Mouse (Mus musculus): ENCODE results near the gene Zbtb20.

The Zbtb20 gene

DNA sequence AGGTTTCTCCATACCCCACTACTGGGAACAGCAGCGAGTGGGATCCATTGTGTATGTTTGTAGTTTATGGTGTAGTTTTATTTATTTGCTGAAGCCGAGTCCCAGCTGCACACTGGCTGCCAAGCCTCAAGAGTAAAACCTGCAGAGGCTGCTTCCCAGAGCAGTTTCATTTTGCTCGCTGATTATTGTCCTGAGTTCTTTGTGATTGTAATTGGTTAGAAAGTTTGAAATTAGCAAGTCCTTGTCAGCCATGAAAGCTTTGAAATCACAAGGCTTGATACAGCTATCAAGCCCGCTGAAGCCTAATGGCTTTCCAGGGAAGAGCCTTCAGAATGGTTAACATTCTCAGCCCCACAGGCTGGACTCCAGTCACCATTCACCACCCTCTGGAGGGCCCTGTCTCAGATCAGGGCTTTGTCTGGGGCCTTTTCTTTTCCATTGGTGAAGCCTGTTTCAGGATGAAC, 434.3 kb downstream of the Zbtb20 start:
- DNase-seq, result no peak

DNA sequence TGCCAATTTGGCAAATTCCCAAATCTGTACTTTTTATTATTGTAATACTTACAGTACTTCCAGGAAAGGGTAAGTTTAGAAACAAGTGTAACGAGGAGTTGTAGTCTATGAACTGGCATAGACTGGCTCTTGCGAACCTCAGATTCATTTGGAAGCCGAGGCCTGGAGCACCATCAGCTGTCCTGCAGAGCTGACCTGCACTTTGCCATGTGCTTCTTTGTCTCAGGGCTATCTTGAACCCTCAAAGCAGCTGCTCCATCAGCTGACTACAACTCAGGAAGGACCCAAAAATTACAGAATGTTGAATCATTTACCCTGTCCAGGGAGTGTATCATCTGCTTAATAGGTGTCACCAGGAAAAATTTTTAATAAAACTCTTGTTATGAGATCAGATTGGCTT, 448.3 kb downstream of the Zbtb20 start:
- DNase-seq, result no peak

DNA sequence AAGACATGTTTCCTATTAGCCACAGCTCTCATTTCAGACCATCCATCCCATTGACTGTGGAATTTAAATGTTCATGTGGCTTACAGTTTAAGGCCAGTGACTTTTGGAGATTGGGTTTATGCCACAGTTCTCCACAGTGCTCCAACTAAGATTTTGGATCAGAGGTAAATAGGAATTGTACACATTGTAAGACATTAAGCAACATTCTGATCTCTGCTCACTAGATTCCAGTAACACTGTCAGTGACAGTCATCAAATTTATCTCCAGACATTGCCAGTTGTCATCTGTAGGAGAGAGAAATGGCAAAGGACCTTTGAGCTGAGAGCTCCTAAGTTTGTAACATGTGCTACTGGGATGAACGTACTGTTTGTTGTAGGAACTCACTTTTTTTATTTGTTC, 452.5 kb downstream of the Zbtb20 start:
- no peak for DNase-seq

DNA sequence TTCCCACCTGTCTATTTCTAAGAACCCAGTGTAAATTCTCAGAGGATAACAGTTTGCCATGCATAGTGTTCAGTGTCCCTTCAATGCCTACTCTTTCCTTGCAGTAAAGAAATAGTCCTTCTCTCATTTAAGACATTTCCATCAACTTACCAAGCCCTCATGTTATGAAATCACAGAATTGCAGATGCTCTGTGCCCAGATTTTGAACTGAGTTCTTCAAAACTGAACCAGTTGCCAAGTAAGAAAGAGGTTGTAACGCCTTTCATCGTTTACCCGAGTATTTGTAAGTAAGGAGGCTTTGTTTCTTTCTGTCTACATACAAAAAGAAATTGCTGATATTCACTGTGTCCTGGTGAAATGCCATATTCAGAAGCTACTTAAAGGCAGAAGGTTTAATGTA, 454.5 kb downstream of the Zbtb20 start:
- DNase-seq, result no peak

DNA sequence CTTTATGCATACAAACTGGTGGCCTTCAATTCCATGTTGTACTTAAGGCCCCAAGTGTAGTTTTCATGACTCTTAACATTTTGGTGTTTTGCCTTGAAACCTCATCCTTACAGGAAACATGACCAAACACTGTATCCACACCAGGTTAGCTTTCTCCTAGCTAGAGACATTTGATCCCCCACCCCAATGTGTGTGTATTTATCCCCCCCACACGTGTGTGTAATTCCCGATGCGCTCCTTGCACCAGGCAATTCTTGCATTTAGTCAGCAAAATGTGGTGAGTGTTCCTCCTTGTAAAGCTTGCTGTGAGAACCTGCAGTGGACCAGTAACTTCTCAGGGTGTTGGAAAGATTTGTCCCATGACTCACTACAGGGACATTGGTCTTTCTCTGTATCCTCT, 455.8 kb downstream of the Zbtb20 start:
- no peak for DNase-seq

DNA sequence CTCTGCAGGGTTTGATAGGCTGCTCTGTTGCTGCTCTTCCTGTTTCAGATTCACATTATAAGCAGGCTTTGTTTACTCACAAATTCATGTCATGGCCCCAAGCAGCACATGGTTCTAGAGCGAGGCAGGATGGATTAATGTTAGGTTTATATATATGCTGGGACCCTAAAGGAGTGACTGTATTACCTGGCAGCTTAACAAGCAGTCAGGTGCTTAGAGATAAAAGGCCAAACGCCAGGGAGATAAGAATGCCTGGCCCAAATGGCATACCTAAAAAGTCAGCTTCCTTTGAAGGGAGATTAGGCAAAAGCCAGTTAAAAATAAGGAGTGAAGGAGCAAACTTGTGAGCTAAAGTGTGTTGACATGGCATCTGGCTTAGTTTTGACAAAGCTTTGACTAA, 457.1 kb downstream of the Zbtb20 start:
- DNase-seq, result no peak

DNA sequence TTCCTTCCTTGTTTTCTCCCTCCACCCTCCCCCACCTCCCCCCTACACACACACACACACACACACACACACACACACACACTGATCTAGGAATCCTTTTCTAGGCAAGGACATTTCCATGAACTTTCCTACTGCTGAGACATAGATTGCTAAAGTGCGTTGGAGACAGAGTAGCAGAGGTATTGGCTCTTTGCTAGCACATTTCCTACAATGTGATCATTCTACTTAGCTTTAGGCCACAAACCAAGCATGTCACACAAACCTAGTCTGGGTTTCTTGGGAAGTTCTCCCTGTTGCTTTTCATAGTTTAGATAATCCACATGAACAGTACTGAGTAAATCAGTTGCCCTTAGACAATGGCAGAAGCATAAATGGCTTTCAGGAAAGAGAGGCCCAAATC, 457.6 kb downstream of the Zbtb20 start:
- DNase-seq, result no peak

DNA sequence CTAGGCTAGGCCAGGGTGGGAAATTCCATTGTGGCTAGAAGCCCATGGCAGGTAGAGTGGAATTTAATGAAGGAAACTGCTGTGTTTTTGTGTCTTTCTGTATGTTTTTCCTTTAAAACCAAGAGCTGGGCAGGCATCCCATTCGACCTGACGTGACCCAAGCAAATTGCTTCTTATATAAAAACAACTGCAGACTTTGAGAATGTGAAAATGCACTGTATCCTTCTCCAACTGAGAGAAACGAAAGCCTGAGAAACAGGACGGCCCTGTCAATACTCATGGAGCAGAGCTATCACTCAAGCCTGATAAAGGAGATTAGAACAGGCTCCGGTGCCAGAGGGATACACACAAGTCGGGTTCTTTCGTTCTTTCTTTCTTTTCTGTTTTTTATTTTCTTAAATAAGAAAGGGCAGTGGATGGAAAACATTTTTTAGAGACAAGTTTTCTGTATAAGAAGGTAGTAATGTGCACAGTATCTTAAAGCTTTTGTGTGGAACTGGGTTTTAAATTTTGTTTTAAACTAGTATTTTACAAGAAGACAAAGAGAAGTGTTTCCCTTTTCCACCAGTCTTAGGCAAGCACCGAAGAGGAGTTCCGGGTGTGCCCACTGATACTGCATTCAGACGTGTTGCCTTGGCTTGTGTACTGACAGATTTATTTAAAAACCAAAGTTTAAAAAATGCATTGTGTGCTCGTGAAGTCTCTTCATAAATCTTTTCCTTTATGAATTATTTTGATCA, 458.9 kb downstream of the Zbtb20 start:
- peak; percentile 18 to 33 for DNase-seq

DNA sequence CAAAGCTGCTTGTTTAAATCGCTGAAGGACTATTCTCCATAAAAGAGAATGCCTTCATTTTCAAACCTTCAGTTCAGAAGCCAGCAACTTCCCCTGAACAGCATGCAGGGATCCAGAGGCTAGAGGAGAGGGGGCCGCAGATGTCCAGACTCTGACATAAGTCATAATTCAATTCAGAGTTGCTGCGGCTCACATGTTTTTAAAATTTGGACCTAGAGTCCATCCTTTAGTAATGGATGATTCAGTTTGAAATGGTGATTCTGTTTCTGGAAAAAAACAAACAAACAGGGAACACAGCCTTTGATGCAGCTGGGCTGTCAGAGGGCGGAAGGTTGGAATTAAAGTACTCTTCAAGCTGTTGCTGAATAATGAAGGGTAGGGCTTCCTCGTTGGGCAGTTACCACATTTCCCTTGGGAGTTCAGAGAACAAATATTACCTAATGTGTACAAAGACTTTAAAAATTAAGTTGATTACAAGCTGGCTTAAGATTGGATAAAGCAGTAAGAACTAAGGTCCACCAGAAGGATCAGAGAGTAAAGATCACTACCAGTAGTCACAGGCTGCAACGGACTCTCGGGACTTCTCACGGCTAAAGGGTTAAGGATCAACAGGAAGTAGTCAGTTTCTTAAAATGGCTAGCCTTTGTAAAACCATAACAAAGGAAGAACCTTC, 459.6 kb downstream of the Zbtb20 start:
- DNase-seq, result peak; percentile 23 to 37

DNA sequence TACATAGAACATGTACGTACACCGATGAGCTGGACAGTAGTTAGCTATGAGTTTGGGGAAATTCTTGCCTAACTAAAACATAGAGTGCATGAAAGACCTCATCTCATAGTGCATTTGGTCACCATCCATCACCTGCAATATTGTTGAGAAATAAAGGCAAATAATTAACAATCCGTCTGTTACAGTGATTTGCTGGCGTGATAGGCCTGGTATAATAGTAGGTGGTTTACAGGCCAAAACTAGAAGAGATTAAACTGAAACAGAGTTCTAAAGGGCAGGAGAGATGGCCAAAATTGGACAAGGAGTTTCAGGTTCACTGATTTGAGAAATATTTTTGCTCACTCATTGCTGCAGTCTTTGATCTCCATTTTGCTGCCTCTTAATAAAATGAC, 460.1 kb downstream of the Zbtb20 start:
- DNase-seq, result no peak

DNA sequence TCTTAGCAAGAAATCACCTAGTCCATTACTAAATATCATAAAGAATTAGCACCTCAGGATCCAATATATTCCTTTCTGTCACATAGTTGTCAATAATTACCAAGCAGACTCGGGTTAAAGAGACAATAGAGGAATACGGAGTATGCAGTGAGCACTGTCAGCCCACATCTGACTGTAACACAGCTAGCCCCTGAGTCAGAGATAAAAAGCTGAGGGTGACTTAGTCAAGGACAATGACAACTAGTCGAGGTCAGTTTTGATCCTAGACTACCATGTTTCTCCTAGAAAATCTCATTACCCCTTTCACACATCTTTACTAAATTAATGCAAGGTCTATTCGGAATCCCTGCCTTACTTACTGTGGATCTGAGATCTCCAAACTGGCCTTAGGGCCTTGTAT, 465.0 kb downstream of the Zbtb20 start:
- DNase-seq, result no peak

DNA sequence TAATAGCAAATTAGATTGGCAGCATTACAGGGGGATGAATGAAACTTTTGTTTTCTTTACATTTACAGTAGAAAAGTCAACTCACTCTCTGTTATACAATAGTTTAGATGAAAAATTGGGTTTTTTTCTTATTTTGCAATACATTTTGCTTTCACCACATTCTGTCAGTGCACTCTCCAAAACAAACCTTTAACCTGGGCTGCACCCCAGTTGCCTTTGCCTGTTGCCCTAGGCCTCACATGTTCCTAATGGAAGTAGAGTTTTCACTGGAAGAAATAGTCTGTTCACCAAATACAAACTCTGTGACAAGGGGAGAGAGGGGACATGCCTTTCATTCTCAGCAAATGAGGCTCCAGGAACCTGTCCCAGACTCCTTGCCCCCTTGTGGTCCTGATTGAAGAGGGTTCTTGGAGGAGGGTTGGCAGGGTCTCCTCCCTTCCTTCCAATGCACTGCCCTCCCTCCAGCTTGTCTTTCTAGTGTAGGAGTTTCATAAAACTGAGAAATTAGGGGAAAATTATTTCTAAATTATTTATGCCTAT, 466.3 kb downstream of the Zbtb20 start:
- no peak for DNase-seq

DNA sequence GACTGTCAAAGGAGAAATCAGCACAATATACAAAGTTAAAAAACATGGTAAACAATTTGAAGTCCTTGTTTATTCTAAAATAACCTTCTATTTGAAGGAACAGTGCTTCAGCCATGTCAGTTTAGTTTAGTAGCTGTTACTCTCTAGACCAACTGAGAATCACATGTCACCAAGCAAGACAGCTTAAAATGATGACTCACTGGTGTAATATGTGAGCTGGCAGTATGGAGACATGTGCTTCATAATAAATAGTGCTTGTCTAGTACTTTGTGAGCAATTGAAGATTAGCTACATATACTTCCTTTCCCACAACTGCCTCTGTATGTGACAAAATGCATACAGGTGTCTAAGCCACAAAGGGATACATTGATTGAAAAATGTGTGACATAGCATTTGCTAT, 470.4 kb downstream of the Zbtb20 start:
- DNase-seq, result no peak

DNA sequence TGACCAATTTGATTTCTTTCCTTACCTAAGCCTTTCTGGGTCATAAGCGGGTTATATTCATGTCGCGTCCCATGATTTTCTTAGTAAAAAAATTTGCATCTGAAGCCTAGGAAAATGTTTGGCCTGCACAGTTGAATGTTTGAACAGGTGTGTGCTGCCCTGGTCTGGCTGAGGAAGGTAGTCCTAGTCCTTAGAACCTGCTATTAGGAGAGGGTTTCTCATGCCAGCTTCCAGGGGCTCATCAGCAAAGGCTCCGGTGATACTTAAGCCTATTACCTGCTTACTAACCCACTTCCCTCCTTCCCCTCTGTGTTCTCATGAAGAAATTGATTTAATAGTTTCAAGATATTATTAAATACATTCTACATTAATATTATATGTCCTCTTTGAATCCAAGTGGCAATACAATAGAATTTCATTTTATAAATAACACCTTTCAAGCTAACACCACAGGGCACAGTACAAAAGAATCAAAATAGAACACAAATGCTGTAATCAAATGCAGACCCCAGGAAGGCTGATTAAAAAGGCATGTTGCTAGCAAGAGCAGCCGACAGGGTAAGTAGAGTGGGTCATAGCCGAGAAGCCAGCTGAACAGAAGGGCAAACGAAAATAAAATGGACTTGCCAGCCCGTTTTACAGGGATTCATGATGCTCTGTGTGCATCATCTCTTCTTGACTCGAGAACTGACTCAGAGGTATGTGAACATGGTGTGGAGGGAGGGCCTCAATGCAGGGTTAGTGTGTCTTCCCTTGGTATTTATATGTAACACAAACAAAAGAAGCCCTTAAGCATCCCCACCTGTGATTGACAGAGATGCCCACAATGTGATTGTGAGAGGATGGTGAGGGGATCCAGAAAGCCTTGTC, 480.3 kb downstream of the Zbtb20 start:
- DNase-seq, result no peak

DNA sequence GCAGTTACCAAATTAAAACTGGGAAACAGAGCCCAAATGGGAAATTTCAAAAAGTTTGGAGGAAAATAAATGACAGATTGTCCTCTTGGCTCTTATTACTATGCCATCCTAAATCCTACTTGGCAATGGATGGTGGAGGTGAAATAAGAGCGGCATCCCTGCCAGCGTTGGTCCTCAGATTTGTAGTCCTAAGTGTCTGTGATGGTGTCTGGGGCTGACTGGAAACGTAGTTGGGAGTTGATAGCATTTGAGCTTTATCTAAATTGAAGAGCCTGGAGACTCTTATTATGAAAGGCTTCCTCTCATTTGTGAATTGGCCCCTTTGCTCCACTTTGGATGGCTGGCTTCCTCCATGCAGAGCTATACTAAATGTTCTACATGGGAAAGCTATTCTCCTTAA, 483.9 kb downstream of the Zbtb20 start:
- no peak for DNase-seq

DNA sequence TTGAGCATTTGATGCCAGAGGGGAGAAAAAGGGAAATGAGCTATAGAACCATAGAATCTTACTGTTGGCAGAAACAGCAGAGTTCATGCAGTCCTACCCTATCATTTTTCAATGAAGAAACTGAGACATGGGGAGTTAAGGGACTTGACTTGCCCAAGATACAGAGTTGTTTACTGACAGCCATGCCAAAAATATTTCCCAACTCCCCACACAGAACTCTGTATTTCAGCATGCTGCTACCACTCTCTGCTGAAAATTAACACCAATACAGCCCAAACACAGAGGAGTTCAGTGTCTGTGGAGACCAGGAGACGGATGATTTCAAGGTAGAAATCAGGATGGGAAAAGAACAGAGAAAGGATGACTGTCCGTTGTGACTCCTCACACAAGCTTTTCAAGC, 484.4 kb downstream of the Zbtb20 start:
- no peak for DNase-seq

DNA sequence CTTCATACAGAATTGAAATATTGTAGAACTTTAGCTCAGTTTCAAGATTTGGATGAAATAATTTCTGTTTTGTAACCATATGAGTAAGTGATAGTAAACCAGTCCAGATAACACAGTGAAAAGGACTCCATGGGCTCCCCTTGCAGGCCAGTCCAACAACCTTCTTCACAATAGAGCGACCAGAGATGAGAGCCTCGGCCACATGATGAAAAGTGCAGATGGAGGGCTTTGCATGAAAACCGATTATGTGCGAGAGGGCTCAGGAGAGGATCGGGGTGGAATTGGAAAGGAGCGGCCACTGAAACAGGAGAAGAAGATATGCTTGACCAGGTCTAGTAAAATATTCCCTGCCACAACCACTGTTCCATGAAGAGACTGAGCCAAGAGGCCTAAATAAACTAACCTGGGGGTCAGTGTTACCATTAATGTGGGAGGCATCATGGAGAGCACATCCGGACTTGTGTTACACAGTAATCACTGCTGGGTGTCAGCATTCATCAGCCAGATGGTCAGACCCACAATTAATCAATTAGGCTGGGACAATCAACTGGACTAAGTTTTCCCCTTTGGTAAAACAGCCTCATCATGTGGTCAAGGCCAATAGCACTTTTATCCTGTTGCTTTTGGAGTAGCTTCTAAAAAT, 485.3 kb downstream of the Zbtb20 start:
- no peak for DNase-seq

DNA sequence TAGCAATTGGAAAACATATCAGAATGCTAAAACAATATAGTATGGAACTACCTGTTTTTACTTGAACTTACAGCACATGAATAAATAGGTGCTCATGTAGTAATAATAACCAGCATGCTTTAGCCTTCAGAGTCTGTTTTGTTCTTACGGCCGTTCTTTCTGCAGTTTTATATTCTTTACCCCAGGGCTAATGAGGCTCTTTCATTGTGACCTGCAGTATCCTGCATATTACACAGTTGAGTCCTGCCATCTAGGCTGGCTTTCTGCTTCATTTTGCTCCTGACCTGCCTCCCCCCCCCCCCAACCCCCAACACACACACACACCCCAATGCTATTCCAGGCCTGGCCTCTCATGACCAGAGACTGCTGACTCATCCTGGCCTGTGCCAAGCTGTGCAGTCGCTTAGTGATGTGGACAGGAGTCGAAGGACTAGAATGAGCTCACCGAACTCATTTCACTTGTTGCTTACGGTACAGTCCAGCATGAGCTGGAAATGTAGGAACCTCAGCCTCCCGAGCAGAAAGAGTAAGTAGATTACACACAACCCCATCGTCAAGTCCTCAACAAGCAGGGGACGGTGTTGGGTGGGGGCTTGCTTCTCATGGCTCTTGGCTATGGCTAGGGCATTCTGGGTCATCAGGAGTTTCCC, 487.1 kb downstream of the Zbtb20 start:
- peak; percentile 65 to 79 for DNase-seq

DNA sequence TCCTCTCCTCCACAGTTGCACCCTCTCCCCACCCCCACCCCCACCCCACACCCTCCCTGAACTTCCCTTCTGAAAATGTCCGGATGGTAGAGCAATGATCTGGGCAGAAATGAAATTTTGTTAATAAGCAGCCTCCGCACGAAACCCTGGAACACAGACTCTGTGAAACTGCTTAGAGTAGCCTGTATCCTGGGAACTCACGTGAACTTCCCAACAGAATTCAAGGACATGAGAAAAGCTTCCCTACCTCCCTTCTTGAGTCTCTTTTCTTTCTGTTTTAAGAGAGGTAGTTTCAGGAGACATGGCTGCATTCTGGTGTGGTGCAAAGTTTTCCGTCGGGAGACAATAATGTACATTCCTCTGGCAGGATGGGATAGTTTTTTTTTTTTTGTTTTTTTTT, 487.6 kb downstream of the Zbtb20 start:
- peak in 1 of 2 experiments; percentile 16 for DNase-seq

DNA sequence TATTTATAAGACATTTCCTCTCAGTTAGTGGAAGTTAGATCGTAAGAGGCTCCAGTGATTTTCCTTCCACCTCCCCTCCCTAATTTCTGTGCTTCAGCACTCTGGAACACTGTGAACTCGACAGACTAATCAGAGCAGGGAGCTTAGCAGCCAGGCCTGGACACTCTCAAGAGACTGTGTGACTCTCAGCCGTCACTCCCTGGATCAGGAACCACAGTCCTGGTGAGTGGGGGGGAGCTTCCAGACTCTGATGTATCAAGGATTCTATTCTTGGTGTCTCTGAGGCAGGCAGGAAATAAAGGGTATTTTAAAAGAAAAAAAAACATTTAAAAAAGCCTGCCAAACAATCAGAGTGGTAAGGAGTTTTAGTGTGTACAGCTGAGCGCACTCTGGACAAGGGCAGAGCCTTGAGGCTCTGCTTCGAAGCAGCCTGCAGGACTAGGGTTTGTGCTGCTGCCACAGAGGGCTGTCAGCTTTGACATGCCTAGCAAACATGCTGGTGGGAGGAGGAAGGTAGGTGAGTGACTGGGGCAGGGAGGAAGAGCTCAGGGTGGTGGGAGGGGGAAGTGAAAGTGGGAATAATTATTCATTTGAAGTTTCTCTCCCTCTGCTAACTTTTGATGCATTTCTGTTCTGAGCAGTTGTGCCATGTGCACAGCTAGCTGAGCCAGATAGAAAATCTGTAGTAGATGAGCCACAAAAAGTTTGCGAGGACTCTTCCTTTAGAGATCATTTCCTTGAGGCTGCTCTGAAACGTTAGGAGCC, 488.3 kb downstream of the Zbtb20 start:
- peak; percentile 45 to 55 for DNase-seq

DNA sequence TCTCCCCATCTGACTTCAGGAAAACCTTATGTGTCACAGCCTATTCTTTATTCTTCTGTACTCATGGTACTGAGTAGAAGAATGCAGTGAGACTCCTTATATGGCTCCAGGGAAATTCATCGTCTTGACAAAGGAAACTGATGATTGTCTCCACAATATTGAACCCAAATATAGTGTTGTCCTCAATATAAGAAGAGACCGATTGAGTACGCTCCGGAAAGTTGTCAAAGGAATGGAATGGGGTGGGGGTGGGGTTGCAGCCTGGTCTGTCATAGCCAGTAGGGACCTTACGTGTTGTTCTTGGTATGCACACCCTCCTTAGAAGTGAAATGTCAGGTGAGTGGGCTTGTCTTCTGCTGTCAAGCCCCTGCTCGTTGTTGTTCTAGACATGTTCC, 488.8 kb downstream of the Zbtb20 start:
- no peak for DNase-seq

DNA sequence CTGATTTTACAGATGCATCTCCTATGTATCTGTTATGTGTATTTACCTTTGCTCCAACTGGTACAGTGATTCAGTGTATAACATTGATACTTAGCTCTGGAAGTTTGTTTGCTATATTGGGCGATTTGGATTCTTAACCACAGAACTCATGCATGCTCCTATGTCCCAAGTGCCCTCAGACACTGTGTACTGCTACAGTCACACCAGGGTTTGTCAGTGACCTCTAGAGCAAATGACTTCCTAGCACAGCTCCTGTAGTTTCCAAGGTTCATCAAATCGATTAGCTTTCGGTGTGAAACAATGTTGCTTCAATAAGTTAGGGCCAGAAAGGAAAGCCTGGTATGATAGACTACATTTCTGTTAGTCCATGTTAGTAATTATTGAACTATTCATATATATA, 489.6 kb downstream of the Zbtb20 start:
- DNase-seq, result no peak
